Mouse (Mus musculus) adrenal gland, postnatal 4 days (tissue): ENCODE data around the gene Wwc1. TPM values are rescaled to one million over a fixed set of nuclear protein-coding genes. Genes with fewer than 3 reads are reported as not detected.

Experiments used
- DNase-seq, 2 experiments: peaks; one replicate each; pipeline ENCODE4 v3.0.0; 2021 to 2022; ENCODE audit warnings: low spot score in 2 of 2, mixed read lengths in 2 of 2
- total RNA-seq, 2 experiments: library from RNA; stranded (reverse); gene quantifications; 2 replicates each; pipeline ENCODE4 v1.2.3; 2021

Gene Wwc1
- total RNA-seq, 2 experiments from 2014 or later: 39.6 to 57.7 TPM

DNA sequence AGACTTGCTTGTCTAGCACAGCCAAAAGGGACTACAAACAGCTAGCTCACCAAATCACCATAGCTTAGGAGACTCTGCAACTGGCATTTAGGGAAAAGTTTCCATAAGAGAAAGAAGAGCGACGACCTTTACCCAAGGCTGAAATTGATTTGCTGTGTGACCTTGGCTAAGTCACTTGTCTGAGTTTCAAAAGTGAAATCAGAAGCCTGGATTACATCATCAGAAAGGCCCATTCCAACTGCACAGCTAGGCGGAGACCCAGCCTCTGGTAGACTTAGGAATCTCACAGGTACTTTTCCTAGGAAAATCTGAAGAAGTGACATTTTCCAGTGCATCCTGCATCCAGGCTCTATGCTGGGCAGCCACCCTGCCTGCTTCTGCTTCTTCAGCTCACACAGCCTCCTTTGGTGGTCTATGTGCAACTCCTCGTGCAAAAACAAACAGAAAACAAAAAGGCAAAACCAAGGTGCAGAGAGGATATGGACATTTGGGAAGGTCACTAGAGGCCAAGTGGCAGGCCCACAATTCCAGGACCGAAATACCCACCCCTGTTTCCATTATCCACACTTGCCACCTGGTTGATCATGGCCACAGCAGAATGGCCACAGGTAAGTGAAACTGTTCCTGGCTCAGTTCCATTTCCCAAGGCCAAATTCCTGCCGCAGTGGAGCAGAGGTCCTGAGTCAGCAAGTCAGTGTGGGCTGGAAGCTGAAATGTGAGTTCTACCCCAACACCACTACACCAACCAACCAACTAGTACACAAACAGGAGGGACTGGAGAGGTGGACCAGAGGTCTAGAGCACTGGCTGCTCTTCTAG, 5.5 kb downstream of the Wwc1 start:
- no peak for DNase-seq

DNA sequence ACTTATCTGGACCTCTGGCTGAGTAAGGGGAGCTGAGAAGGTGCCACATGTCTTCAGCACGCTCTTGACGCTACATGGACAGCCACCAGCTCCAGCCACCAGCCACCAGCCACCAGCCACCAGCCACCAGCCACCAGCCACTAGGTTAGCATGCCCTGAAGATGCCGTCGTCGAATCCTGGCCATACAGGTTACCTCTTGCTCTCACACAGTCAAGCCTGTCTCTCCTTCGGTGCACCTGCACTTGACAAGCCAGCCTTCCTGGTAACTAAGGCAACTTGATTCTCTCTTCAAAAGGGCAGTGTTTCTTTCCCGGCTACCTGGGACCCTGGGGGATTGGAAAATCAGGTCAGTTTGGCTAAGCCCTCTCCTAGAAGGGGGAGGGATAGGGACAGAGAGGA, 7.2 kb downstream of the Wwc1 start:
- no peak for DNase-seq

DNA sequence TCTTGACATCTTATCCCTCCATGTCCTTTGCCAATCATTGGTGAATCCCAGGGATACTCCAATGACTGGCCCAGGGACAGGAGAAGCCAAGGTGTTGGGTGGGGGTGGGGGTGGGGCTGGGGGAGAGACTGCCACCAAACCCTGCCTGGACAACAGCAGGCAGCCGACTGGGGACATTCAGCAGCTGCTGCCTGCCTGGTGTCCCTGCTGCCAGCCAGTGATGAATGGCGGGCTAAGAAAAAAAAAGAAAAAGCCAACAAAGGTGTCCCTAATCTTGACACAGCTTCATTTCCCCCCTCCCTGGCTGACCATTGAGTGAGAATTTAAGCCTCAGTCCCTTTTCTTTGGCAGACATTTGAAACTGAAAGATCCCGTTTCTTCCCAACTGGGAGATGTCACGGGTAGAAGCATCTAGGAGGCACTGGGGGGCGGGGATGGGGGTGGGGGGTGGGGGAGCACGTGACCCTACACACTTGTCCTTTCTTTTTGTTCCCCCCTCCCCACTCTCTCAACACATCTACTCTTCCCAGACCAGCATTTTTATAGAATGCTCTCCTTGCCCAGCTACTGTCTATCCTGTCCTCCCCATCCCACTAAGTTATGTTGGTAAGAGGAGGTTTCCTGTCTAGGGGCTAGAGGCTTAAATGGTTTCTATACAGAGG, 7.9 kb downstream of the Wwc1 start:
- DNase-seq: no peak

DNA sequence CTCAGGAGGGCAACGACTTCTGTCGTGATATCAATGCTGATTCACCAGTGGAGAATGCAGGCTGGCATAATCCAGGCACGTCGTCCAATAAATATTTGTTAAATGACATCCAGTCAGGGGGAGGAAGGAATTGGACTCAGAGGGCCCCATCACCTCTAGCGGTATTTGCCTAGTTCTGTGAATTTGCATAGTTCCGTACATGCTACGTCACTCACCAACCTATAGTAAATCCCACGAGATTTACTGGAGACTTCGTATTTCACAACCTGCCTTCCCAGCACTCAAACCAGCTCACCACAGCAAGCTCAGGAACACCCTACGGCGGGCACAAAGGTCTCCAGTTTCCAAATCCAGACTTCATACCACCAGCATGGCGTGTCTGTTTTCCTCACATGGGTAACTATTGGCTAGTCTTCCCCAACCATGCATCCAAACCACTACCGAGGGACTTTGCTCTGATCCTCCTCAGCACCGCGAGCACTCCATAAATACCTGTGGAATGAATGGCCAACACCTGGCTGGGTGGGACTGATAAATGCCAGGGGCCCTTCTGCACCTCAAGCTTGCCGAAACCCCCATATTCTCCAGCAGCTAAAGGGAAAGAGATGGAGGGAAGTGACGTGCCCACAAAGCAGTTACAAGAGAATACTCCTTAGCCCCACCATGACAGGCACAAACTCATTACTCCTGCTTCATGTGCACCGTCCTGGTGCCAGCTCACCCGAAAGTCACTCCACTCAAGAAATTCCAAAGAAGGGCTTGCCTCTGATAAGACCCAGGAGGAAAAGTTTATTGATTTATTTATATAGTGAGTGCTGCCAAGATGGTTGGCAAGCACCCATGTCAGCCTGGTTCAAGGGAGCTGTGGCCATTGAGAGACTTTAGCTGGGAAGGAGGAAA, 9.3 kb downstream of the Wwc1 start:
- no peak for DNase-seq

DNA sequence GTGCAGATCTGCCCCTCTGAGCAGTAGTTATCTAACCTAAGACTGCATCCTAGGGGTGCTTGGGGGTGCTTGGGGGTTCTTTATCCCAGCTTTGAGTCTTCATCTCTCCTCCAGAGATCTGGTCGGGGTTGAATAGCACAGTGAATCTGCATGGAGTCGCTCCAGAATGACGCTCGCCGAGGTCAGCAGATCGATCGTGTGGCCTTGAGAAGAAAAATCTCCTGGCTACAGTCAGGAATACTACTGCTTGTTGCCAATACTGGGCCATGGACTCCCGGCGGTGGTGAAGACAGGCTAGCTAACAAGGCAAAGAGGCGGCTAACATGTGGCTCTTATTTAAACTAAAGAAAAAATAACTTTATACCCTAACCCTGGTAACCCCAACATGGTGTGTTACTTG, 12.0 kb downstream of the Wwc1 start:
- DNase-seq: no peak

DNA sequence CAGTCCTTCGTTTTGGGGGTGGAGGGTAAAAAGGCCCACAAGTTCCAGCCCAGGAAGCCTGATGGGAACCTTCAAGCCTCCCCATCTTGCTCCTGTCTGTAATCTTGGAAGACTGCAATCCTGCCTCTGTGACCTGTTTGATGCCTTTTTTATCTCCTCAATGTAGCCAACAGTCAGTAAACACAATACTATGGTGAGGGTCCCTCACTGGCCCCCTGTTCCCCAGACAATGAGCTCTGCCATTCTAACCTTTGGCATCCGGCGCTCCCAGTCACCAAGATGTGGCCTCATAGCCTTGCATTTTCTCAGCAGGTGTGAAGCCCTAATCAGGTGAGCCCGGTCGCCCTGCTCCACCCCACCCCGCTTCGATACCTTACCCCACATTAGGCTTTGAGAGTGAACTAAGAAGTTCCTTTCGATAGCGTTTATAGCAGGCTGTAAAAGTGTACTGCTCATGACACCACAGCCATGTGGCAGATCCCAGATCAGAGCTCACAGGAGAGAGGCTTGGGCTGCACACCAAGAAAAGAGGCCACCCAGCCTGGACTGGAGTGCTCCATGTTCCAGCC, 16.3 kb downstream of the Wwc1 start:
- DNase-seq: no peak

DNA sequence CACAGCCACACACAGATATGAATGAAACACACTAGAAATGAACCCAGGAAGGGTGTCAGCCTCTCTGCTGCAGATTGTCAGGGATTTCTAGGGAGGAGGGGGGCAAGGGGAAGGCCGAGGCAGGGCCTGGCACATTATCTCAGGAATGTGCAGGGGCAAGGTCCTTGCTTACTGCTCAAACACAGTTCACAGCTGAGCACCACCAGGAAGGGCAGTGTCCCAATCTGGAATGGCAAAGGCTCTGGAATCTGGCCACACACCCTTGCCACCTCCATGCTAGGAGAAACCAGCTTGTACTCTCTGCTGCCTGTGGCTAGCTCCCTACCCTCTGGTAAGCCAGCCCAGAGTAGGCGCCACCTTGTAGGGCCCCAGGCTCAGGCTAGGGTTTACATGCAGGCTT, 16.8 kb downstream of the Wwc1 start:
- no peak for DNase-seq

DNA sequence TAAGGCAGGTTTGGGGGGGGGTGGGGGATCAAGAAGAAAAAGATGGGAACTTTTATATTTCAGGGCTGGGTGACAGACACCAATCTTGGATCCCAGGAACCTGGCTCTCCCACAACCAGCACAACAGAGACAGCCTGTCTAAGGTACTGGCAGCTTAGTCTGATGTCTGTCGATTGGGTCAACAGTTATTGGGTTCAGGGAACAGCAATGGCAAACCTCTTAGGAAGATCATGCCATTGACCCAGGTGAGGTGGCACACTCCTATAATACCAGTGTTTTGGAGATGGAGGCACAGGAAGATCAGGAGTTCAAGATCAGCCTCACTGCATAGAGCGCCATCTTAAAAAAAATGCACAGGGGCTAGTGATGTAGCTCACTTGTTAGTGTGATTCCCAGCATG, 17.9 kb downstream of the Wwc1 start:
- DNase-seq: no peak

DNA sequence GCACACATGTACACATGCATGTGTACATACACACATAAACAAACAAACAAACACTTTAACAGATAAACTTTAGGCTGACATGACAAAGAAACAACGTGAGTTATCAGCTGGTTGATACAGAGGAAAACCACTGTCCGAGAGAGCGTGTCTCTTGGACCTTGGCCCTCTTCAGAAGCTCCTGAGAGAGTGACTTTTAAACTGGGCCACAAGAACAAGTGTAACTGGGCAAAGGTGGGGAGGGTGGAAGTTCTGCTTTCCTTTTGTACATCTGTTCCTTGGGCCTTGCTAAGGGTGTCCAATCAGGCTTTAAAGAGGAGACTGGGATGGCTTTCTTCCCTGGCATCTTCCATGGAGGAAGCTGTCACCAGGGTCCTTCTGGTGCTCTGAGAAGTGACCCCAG, 21.1 kb downstream of the Wwc1 start:
- DNase-seq: no peak

DNA sequence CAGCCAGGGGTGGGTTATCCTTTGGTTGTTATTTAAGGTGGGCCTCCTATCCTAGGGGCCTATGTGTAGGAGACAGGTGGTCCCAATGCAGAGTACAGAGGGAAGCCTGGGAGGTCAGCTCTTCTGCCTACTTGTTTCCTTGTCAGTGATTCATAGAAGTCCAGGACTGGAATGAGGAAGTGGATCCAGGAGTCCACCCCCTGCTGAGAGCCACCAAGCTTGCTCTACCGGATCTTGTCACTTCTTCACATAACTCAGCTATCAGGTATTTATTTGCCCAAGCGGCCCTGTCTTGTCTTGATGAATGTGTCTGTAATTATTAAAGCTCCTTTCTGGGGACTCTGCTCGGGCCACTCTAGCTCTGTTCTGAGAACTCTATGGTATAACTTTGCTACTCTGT, 24.8 kb downstream of the Wwc1 start:
- DNase-seq: no peak

DNA sequence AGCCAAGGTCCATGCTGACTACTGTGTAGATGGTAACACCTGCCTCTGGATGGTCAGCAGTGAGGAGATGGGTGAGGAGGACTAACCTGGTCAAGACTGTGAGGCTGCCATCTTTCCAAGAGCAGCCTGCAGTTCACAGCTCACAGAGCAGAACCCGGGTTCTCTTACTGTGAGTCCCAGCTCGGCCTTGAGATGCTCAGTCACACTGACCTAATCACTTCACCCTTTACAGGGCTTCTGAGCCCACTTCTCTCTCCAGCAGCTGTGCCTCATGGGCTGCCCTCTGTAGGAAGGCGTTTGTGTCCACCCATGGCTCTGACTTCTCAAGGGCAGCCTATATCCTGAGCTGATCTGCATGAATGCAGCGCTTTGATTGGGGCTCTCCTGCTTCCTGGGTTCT, 27.1 kb downstream of the Wwc1 start:
- DNase-seq: no peak

DNA sequence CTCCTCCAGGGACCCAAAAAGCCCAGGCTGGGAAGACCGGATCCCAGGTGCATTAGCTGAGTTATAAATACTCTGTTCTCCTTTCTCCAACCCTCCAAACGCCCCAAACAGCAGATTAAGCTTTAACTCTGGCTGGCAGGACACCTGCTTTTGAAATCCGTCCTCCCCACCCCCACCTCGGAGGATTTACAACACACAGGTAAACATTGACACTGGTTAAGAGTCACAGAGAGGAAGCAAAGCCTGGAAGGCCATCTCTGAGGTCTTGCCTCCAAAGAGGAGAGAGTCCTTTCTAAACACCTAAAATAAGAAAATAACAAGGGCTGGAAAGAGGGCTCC, 28.6 kb downstream of the Wwc1 start:
- DNase-seq: no peak

DNA sequence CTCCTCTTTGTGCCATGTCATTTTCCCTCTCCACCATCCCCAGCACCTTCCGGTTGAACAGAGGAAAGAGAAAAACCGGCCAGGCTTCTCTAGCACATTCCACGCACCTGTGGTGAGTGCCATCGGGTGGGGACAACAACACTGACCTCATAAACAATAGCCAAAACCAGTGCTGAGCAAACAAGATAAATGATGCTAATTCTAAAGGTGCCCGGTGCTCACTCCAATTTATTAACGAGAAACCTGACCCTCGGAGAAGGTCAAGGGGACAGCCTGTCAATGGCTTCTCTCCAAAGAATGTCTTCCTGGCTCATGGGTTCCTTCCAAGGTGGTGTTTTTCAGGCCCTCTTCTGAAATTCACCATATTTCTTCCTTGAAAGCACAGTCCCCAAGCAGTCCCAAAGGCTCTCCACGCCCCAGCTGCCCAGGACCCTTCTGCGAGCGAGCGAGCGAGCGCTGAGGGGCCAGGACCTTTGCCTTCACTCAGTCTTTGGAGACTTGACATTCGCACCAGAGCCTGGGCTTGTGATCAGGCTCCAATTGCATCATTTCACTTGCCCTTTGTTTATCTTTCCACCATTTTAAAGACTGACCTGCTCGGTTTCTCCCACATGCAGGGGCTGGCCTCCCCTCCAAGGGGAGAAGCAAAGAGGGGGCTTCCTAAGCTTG, 29.1 kb downstream of the Wwc1 start:
- DNase-seq: no peak

DNA sequence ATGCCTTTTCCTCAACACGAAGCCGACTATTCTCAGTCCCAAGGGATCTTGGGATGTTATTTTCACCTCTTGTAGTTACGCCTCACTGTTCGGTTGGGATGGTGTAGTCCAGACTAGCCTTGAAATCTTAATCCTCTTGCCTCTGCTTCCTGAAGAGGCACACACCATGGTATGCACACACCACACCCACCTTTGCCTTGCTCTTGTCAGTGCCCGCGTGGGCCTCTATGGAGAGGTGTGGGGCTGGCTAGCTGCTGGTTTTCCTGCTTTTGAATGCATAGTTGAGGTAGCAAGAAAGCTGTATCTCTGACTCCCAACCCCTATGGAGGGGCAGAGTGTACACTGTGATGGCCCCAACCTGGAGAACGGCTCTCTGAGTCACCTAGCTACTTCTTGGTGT, 29.9 kb downstream of the Wwc1 start:
- no peak for DNase-seq

DNA sequence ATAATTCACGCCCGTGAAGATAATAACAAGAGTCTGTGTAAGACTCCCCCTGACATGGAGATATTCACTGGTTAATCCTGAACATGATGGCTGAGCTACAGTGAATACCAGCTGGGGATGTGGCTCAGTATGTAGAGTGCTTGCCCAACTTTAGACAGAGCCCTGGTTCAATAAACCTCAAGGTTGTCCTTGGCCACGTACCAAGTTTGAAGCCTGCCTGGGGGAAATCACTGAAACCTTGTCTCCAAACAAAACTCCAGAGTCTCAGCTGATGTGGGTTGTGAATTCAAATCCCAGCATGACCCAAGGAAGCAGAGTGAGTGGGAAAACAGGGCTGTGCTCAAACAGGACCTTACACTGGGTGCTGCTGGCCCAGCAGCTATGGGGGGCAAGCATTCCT, 30.3 kb downstream of the Wwc1 start:
- no peak for DNase-seq

DNA sequence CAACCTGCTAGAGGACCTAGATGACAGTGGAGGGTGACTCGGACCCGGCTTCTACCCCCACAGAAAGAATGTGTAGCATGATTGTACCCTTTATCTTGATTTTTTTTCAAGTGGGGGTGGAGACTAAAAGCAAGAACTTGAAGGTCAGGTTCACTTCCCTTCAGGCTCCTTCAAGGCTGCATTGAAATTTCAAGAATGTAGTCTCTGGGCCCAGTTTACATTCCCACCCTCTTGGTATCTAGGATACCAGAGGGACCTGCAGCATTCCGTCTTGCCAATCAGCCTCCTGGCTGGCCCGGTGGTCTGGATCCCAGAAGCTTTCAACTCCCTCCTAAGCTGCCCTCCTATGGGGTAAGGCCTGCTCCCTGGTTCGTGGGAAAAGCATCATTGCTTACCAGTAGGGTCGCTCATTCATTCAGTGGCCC, 31.9 kb downstream of the Wwc1 start:
- DNase-seq: no peak

DNA sequence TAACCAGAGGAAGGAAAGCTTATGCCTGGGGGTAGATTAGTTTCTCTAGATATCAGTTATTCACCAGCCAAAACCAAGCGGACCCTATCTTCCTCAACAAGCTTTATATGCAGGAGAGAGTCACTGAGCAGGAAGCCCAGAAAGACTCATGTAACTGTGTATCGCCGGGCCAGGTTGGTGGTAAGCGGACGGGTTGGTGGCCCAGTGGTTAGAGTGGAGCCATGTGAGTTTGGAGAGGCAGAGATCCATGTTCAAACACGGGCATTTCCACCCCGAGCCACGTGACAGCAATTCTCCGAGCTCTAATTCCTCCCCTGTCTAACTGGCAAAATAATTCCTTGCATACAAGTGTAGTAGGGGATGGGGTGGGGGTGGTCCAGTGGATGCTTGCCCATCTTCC, 32.4 kb downstream of the Wwc1 start:
- no peak for DNase-seq

DNA sequence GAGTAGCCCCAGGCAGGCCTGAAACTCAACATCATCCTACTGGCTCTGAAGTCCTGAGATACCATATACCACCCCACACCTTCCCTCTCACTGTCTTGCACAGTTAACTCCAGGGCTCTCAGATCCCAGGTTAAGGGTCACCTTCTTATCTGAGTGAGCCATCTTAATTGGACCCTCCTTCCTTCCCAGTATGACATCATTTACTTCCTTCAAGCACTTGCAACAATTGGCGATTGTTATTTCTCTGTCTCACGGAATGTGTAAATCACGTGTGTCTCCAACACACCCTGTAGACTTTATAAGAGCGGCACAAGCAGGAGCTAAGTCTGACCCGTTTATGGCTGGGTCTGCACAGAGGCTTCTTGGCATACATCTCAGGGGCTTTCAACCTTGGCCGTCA, 35.1 kb downstream of the Wwc1 start:
- no peak for DNase-seq

DNA sequence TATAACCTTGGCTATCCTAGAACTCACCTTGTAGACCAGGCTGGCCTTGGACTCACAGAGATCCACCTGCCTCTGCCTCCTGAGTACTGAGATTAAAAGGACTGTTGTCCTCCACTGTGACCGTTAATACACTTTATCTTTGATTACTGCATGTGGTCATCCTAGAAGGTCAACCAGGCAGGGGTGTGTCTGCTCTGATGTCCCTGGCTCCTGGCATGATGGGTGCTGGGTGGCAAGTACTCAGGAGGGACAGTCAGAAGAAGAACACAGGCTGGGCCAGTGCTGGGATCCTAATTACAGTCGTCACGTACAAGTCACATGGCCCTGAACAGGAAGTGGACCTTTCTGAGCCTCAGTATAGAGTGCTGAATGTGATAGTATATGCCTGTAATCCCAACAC, 38.7 kb downstream of the Wwc1 start:
- no peak for DNase-seq

DNA sequence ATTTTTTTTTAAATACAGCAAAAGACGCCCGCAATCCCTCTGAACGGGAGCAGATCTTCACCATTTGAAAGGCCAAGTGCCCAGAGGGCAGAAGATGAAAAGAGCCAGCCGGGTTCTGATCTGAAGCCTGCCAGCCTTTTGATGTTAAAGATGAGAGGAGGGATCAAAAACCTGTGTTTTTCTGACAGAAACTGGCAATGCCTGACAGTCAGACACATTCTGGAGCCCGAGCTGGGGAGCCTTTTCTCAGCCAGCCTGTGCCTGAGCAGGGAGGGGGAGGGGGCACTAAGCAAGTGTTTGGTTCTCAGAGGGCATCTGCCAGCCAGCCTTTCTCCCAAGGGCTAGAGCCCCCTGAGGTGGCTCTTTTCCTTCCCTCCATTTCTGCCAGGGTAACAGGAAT, 39.3 kb downstream of the Wwc1 start:
- no peak for DNase-seq

DNA sequence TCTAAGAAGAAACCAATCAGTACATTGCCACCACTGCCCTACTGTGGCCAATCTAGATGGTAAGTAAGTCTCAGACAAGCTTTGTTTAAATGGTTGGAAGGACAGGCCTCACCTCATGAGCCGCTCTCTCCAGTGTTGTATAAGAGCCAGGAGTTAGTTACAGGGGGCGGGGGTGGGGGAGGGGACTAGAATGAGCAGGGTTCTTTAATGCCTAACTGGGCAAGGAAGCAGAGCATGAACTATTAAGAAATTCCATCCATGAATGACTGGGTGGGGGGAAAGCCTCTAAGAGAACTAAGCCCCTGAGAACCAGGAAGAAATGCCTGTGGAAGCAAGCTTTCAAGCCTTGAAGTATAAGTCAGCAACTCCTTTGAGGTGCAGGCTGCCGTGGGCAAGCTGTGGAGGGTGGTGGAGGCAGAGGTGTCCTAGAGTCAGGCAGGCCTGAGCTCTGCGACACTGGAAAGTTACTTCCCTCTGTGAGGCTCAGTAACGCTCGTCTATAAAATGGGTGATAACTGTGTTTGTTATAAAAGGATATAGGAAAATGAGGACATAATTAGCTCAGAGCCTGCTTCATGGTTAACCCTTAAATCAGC, 41.4 kb downstream of the Wwc1 start:
- DNase-seq: no peak
